Mouse (Mus musculus) T-helper 1 cell (primary cell): ENCODE measurements around the gene Lpar2.

ENCODE experiments used
- in situ Hi-C: fragments of 300-600 bp; cut with MboI, MseI; formaldehyde crosslinking; loops from one replicate; pipeline ENCODE4 v1.15.1; 2025; ENCODE audit warnings: high pct_unique_total_duplicates

Lpar2 gene

DNA sequence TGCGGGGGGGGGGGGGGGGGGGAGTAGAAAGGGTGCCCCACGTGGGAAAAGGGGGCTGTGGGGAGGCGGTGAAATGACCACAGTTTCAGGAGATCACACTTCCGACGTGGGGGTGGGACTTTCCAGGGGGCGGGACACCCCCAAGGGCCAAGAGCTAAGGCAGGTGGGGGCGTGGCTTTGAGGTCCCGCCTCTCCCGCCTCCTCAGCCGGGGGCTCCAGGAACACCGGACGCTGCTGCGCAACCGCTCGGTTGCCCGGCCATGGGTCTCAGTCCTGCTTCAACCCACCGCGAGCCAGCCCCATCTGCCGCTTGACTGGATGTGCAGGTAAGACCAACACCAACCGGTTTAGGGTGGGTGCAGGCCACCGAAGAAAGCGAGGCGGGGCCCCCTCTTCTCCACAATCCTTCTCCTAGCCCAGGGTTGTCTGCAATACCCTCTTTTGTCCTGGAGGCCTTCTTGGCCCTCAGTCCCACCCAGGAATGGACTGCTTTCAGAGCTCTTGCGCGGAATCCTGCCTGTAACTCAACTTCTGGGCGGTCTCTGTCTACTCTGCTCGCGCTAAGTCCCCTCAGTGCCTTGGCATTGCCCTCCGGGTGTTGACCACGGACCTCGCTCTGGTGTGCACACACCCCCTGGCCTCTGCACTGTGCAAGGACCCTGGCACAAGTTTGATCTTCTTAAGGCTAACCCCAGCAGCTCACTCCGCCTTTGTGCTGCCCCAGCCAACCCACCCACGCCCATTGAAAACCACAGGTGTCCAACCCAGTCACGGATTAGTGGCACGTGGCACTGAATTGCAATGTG, at the start of gene Lpar2:
TSS of gene Lpar2 (plus strand) at position 44 of the 806 bp plus-strand sequence.
- in situ Hi-C loops, result no loop called here

GRCm38 (mm10) chr8:69774503-69775148, 47.6 kb upstream of the Lpar2 start, which contains the start of gene Gm20422:
Gene Gm20422 (minus strand): TSS chr8:69774886.
- in situ Hi-C loops, result no loop called here

DNA sequence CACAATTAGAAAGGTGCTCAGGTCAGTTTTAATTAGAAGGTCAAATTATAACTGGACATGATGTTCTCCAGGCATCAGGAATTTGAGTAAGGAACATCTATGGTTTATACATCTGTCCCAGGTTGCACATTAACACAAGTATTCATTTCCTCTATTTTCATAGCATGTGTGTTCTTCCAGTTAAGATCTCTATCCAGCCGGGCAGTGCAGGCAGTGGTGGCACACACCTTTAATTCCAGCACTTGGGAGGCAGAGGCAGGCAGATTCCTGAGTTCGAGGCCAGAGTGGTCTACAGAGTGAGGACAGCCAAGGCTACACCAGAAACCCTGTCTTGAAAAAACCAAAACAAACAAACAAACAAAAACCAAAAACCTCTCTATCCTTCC, 47.1 kb upstream of the Lpar2 start:
- in situ Hi-C loops, result no loop called here

DNA sequence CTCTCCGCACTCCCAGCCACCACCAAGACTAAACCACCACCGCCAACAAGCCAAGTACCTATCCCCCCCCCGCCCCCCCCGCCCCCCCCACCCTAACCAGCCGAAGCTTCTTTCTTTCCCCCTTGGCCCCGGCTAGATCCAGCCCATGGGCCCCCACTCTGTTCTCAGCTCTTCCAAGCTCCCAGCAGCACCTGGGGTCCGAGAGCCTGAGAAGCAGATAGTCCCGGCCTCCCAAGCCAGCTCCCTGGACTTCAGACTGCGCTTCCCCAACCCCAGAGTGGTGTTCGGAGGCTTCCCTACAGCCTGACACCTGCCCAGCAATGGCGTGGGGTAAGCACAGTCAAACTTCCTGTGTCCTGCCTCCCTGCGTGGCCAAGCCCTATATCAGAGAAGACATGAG, 45.1 kb upstream of the Lpar2 start:
- in situ Hi-C loops, result no loop called here

DNA sequence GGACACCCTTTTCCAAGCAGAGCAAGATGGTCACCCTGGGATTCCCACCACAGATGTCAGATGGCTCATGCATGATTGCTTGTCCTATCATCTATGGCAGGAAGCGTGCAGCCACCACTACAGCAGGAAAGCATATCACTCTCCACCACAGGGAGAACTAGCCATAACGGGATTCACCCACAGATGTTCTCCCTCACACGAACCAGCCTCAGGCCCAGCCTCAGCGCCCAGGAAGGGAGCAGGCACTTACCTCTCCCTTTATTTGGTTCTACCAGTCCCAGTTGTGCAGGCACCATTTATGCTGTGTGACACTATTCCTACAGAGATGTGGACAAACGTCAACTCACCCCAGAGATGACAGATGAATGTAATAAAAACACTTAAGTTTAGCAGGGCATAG, 33.1 kb upstream of the Lpar2 start:
- in situ Hi-C loops, result no loop called here

DNA sequence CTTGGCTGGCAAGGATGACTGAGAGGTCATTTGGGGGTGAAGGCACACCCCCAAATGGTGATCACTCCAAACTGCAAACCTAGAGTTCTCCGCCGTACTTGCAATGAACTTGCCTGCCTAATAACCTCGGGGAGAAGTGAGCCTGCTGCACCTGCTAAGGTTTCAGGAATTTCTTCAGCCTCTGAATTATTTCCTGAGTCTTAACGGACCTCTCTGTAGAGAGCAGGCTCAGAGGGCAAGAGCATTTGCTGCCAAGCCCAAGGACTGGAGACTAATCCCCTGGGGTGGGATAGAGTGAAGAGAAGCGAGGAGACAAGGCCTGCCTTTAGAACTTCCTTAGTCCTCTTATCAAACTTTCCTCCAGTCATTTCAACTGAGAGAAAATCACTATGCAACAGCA, 32.5 kb upstream of the Lpar2 start:
- in situ Hi-C loops, result loop anchor here (5.0 kb wide), 1 partner anchor 72 kb away; no protein-coding TSS in a partner anchor

- in situ Hi-C loops, result loop anchor here (5.0 kb wide), 1 partner anchor 73 kb away; no protein-coding TSS in a partner anchor
Observed at GRCm38 (mm10) chr8:69790364-69790763, 31.9 kb upstream of the Lpar2 start.

GRCm38 (mm10) chr8:69790773-69791367, 31.4 kb upstream of the Lpar2 start, which contains the start of the genes Atp13a1 and Zfp866:
Gene Atp13a1 (plus strand): TSS chr8:69791163.
Gene Zfp866 (minus strand): TSS chr8:69791178.
- in situ Hi-C loops, result loop anchor here (5.0 kb wide), 1 partner anchor 74 kb away; no protein-coding TSS in a partner anchor

DNA sequence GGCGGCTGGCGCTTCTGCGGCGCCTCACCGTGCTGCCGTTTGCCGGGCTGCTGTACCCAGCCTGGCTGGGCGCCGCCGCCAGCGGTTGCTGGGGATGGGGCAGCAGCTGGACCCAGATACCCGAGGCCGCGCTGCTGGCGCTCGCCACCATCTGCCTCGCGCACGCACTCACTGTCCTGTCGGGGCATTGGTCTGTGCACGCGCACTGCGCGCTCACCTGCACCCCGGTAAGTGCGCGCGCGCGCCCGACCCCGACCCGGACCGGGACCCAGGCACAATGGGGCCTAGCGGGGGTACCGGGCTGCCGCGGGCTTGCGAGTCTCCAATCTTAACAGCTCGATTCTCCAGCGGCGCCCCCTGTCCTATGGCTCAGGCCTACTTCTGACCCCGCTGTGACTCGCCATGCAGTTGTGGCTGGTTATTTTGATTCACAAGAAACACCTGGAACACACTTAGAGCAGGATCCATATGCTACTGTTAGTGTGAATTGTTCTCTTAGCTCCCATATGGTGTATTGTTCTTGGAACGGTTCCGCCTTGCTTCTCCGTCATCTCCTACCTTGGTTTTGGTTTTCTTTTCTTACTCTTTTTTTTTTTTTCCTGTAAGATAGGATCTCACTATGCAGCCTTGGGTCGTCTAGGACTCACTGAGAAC, 30.7 kb upstream of the Lpar2 start:
- in situ Hi-C loops, result loop anchor here (5.0 kb wide), 1 partner anchor 74 kb away; no protein-coding TSS in a partner anchor

- in situ Hi-C loops, result loop anchor here (5.0 kb wide), 1 partner anchor 76 kb away; no protein-coding TSS in a partner anchor
Observed at GRCm38 (mm10) chr8:69793666-69794065, 28.6 kb upstream of the Lpar2 start.

DNA sequence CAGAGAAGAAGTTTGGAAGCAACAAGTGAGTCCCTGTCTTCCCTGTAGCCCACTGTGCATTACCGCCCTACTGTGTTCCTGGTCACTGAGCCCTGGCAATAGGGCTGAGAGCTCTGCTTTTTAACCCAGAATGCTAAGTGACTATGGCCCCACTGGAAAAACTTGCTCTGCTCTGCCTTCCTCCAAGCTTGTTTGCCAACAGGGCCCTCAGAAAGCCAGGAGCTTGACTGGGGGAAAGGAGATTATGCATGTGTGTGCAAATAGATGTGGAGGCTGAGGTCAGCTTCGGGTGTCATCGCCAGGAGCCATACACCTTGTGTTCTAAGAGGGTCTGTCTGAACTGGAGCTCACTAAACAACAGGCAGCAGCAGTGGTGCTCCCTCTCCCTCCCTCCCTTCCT, 28.1 kb upstream of the Lpar2 start:
- in situ Hi-C loops, result loop anchor here (5.0 kb wide), 1 partner anchor 77 kb away; no protein-coding TSS in a partner anchor

DNA sequence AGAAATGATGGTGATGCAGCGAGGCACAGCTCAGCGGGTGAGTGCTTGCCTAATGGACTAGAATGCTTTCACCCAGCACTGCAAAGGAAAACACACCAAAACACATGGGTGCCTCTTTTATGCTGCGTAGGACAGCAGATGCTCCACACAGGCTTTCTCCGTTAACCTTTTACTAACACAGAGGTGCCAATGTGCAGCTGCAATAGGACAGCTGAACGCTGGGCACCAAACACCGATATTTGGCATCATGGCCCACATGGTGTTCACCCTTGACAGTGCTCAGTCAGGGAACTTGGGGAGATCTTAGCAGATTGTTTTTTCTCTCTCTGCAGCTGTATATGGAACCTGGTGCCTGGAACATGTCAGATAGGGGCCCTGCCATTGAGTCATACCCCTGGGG, 27.3 kb upstream of the Lpar2 start:
- in situ Hi-C loops, result loop anchor here (5.0 kb wide), 1 partner anchor 78 kb away; no protein-coding TSS in a partner anchor

DNA sequence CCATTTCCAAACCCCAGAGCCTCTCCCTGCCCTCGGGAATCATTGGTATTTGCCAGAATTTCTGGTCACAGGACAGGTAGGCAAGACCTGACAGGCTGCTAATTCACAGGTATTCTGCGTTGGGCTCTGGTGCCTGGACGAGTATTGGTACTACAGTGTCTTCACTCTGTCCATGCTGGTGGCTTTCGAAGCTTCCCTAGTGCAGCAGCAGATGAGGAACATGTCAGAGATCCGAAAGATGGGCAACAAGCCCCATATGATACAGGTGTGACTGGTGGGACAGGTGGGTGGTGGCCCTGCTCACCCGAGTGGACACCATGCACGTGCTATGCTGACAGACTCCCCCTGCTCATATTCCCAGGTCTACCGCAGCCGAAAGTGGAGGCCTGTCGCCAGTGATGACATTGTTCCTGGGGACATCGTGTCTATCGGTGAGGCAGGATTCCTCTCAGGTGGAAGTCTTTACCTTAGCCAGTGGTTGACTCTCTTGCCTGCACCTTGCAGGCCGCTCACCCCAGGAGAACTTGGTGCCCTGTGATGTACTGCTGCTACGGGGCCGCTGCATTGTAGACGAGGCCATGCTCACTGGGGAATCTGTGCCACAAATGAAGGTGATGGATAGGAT, 25.4 kb upstream of the Lpar2 start:
- in situ Hi-C loops, result no loop called here

DNA sequence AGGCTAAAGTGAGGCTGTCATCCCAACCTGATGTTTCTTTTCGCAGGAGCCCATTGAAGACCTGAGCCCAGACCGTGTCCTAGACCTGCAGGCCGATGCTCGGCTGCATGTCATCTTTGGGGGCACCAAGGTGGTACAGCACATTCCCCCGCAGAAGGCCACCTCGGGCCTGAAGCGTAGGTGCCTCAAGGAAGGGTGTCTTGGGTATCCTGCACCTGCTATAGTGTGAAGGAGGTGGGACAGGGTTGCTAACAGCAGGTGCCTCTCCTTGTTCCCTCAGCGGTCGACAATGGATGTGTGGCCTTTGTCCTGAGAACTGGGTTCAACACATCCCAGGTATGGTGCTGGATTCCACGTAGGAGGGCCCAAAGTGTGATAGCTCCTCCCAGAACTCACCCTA, 24.6 kb upstream of the Lpar2 start:
- in situ Hi-C loops, result no loop called here

DNA sequence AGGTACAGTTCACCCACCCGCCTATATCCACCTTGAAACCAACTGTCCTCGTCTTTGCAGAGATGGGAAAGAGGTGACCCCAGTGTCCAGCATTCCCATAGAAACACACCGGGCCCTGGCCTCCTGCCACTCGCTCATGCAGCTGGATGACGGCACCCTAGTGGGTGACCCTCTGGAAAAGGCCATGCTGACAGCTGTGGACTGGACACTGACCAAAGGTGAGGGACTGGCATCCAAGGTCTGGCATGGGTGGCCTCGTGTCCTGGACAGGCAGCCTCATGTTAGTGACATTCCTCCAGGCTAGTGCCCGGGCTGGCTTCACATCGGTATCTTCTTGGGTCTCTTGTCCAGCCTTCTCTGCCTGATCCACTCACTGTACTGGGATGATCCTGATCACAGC, 23.0 kb upstream of the Lpar2 start:
- in situ Hi-C loops, result no loop called here

GRCm38 (mm10) chr8:69799946-69800345, 22.3 kb upstream of the Lpar2 start:
- in situ Hi-C loops, result no loop called here

DNA sequence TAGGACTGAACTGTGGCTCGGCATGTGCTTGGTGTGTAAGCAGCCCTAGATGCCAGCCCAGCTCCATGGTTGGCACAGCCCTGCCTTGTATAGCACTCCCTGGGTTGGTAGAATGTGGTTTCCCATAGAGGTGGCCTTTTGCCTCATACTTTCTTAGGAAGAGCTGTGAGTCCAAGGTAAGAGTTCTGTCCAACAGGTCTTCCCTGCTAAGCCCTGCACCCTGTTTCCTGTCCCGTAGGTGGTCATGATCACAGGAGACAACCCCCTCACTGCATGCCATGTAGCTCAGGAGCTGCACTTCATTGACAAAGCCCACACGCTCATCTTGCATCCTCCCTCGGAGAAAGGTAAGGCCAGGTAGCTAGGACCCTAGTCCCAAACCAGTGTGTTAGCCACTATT, 20.4 kb upstream of the Lpar2 start:
- in situ Hi-C loops, result no loop called here

DNA sequence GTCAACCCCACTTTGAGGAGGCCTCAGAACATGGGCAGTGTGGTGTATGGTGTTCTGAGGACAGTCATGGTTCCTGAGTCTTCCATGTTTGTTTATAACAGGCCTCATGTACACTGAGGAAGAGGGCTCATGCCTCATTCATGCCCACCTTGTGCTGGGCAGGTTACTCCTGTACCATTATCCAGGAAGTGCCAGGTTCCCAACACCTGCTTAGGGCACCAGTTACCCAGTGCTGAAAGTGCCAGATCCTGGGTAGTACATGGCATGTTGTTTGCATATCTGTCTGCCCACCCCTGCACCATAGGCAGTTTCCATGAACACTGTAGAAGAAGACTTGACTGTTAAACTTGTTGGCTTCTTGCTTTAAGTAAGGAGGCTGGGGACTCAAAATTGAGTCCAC, 20.0 kb upstream of the Lpar2 start:
- in situ Hi-C loops, result no loop called here

DNA sequence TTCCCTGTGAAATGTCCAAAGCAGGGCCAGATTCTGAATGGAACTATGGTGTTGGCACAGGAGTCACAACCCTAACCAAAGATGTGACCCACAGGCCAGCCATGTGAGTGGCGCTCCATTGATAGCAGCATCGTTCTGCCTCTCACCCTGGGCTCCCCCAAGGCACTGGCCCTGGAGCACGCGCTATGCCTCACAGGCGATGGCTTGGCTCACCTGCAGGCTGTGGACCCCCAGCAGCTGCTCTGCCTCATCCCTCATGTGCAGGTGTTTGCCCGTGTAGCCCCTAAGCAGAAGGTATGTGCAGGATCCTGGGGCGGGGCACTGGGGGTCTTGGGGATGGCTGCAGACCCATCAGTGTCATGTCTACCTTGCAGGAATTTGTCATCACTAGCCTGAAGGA, 18.9 kb upstream of the Lpar2 start:
- in situ Hi-C loops, result no loop called here

DNA sequence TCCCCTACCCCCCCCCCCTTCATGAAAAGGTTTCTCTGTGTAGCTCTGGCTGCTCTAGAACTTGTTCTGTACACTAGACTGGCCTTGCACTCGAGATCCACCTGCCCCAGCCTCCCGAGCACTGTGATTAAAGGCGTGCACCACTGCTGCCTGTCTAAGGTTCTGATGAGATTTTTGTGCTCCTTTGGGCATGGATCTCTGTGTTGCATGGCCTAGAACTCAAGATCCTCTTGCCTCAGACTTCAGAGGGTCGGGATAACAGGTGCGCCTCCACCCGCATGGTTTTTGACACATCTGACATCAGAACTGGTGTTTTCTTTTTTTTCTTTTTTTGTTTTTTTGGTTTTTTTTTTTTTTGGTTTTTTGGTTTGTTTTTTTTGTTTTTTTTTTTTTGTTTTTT, 17.7 kb upstream of the Lpar2 start:
- in situ Hi-C loops, result no loop called here

- in situ Hi-C loops, result no loop called here
Observed at GRCm38 (mm10) chr8:69805086-69805485, 17.1 kb upstream of the Lpar2 start.
